Mouse (Mus musculus) brown adipose tissue, adult 24 weeks (tissue): ENCODE results near the gene Gm49318. TPM values are rescaled to one million over a fixed set of nuclear protein-coding genes. Genes with fewer than 3 reads are reported as not detected.

ENCODE experiments used
- H3K27ac ChIP-seq: fragments of 200-500 bp; replicated peaks from 2 replicates; pipeline ENCODE4 v1.5.1; 2012; ENCODE audit warnings: low read depth, mild to moderate bottlenecking, low read length
- H3K4me1 ChIP-seq: fragments of 200-500 bp; 2 replicates; pipeline ENCODE4 v1.6.1; 2012; ENCODE audit warnings: low read length, mixed read lengths; ENCODE audit not compliant: control insufficient read depth, insufficient read depth, insufficient read length
- H3K4me3 ChIP-seq: fragments of 200-500 bp; 2 replicates; pipeline ENCODE4 v1.5.1; 2012; ENCODE audit warnings: low read depth, mild to moderate bottlenecking, low read length, moderate library complexity; ENCODE audit not compliant: insufficient read depth
- polyA plus RNA-seq: library from polyadenylated mRNA; stranded (reverse); fragments of >200 nt; gene quantifications from 2 replicates; pipeline ENCODE4 v1.2.4, GENCODE M21; 2012; ENCODE audit not compliant: missing spikeins, insufficient read depth, insufficient read length

Gene Gm49318
- polyA plus RNA-seq, 1 experiment: not detected

- Histone ChIP-seq H3K27ac (no peak overlapping the region), H3K4me3 (no peak overlapping the region), H3K4me1 (peaks cover 4% of the 10 kb centered on the region; the same call in 1 of the 2 replicates)
These were observed 14.7 kb downstream of the Gm49318 start for GRCm38 (mm10) chr9:22056303-22056910.

GRCm38 (mm10) chr9:22055713-22056112 is 15.3 kb downstream of the Gm49318 start:
- no peak overlapping the region for H3K4me3 ChIP-seq
- no peak overlapping the region for H3K27ac ChIP-seq
- H3K4me1 ChIP-seq: peaks cover 4% of the 10 kb centered on the region; the same call in 1 of the 2 replicates

GRCm38 (mm10) chr9:22054411-22055076 is 16.5 kb downstream of the Gm49318 start:
- H3K27ac ChIP-seq: no peak overlapping the region
- H3K4me1 ChIP-seq: peaks cover 4% of the 10 kb centered on the region; the same call in 1 of the 2 replicates
- peak overlapping the region; percentile 38 for H3K4me3 ChIP-seq

- H3K4me3 ChIP-seq: no peak overlapping the region
These were observed 17.4 kb downstream of the Gm49318 start for GRCm38 (mm10) chr9:22053657-22054056.

GRCm38 (mm10) chr9:22051958-22052254 is 19.2 kb downstream of the Gm49318 start, which contains the start of gene Elavl3:
TSS of gene Elavl3 (minus strand) at chr9:22052023.
- H3K4me1 ChIP-seq: peaks cover 4% of the 10 kb centered on the region; the same call in 1 of the 2 replicates
- H3K4me3 ChIP-seq: peak within 1 kb of the TSS; percentile 42

More at GRCm38 (mm10) chr9:22053657-22054056, 17.4 kb downstream of the Gm49318 start:
- Histone ChIP-seq H3K27ac (no peak overlapping the region), H3K4me1 (peaks cover 4% of the 10 kb centered on the region; the same call in 1 of the 2 replicates)

GRCm38 (mm10) chr9:22051161-22051957 is 19.7 kb downstream of the Gm49318 start:
- Histone ChIP-seq H3K4me3 (peak overlapping the region; percentile 42), H3K27ac (no peak overlapping the region), H3K4me1 (peaks cover 4% of the 10 kb centered on the region; the same call in 1 of the 2 replicates)

More at GRCm38 (mm10) chr9:22051958-22052254, 19.2 kb downstream of the Gm49318 start, which contains the start of gene Elavl3:
- no peak within 1 kb of the TSS for H3K27ac ChIP-seq

- Histone ChIP-seq H3K4me1 (peaks cover 4% of the 10 kb centered on the region; the same call in 1 of the 2 replicates), H3K4me3 (peak overlapping the region; percentile 42), H3K27ac (no peak overlapping the region)
These were observed 20.6 kb downstream of the Gm49318 start for GRCm38 (mm10) chr9:22050351-22050889.

GRCm38 (mm10) chr9:22049721-22050270 is 21.3 kb downstream of the Gm49318 start:
- H3K4me1 ChIP-seq: peaks cover 4% of the 10 kb centered on the region; the same call in 1 of the 2 replicates
- no peak overlapping the region for H3K4me3 ChIP-seq
- H3K27ac ChIP-seq: no peak overlapping the region

GRCm38 (mm10) chr9:22049315-22049714 is 21.7 kb downstream of the Gm49318 start:
- Histone ChIP-seq H3K27ac (no peak overlapping the region), H3K4me3 (no peak overlapping the region), H3K4me1 (no peaks in the 10 kb centered on the region)

- Histone ChIP-seq H3K4me1 (no peaks in the 10 kb centered on the region), H3K27ac (no peak overlapping the region), H3K4me3 (no peak overlapping the region)
These were observed 23.7 kb downstream of the Gm49318 start for GRCm38 (mm10) chr9:22047329-22047728.

GRCm38 (mm10) chr9:22041832-22042231 is 29.2 kb downstream of the Gm49318 start:
- H3K27ac ChIP-seq: no peak overlapping the region
- no peak overlapping the region for H3K4me3 ChIP-seq
- H3K4me1 ChIP-seq: no peaks in the 10 kb centered on the region

GRCm38 (mm10) chr9:22037826-22038225 is 33.2 kb downstream of the Gm49318 start:
- no peak overlapping the region for H3K4me3 ChIP-seq

GRCm38 (mm10) chr9:22035300-22036044 is 35.6 kb downstream of the Gm49318 start:
- Histone ChIP-seq H3K4me3 (no peak overlapping the region), H3K4me1 (no peaks in the 10 kb centered on the region), H3K27ac (no peak overlapping the region)

More at GRCm38 (mm10) chr9:22037826-22038225, 33.2 kb downstream of the Gm49318 start:
- H3K27ac ChIP-seq: no peak overlapping the region
- H3K4me1 ChIP-seq: no peaks in the 10 kb centered on the region

- H3K27ac ChIP-seq: no peak overlapping the region
- no peak overlapping the region for H3K4me3 ChIP-seq
- H3K4me1 ChIP-seq: no peaks in the 10 kb centered on the region
These were observed 40.7 kb downstream of the Gm49318 start for GRCm38 (mm10) chr9:22030386-22030785.
